Mouse (Mus musculus): ENCODE measurements around the gene Acrbp.

The Acrbp gene

GRCm38 (mm10) chr6:125104223-125104622 lies 54.7 kb downstream of the Acrbp start:
- DNase-seq: no peak

DNA sequence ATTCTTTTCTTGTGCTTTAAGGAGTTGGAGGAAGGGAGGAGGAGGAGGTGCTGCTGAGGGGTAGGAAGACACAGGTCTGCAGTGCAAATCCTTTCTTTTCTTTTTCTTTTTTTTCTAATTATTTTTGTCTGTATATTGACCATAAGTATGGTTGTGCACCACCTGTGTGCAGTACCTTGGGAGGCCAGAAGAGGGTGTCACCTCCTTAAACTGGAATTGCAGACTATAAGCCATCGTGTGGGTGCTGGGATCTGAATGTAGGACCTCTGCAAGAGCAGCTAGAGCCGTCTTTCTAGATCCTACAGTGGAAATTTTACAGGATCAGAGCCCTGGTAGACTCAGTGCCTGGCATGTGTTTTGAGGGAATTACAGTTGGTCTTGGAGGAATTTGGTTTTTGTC lies 58.2 kb downstream of the Acrbp start:
- DNase-seq: peak; percentile 37 to 38

- DNase-seq: no peak
These were observed 59.9 kb downstream of the Acrbp start for GRCm38 (mm10) chr6:125109371-125109770.

DNA sequence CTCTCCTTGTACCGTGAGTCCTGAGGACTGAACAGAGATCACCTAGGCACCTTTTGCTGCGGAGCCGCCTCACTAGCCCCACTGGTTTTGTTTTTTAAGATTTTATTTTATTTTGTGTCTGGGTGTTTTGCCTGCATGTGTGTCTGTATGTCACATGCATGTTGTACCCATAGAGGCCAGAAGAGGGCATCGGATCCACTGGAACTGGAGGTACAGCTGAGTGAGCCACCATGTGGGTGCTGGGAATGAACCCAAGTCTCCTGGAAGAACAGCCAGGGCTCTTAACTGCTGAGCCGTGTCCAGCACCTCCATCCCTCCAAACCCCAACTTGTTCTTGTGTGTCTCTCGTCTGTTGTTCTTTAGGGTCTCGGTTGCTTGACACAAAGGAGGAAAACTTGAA lies 61.4 kb downstream of the Acrbp start:
- peak; percentile 52 to 62 for DNase-seq

- DNase-seq: no peak
These were observed 63.1 kb downstream of the Acrbp start for GRCm38 (mm10) chr6:125112553-125112952.
